Mouse (Mus musculus): ENCODE data around the gene Pirb. TPM values are rescaled to one million over a fixed set of nuclear protein-coding genes. Genes with fewer than 3 reads are reported as not detected.

The Pirb gene
- polyA plus RNA-seq, 1 experiment from 2014 or later, result 0.19 TPM

- no peak overlapping the region for H3K4me3 ChIP-seq
- peak overlapping the region; percentile 48; the same call in 1 of the 2 replicates for H3K27ac ChIP-seq
- H3K27me3 ChIP-seq (ENCODE audit: poor library complexity, severe bottlenecking), result no peaks in the 10 kb centered on the region
- WGBS, result 85% methylated on average over 10 of the region's 10 CpGs
- peaks cover 19% of the 10 kb centered on the region for H3K4me1 ChIP-seq
- peaks cover 57% of the 10 kb centered on the region for H3K36me3 ChIP-seq (replicated peaks)
- peaks cover 5% of the 10 kb centered on the region; the same call in 1 of the 2 replicates for H3K9me3 ChIP-seq
- no peak for DNase-seq (ENCODE audit: extremely low spot score, low spot score)
Measured at GRCm38 (mm10) chr7:3683908-3684550, 36.2 kb downstream of the Pirb start.

- Histone ChIP-seq H3K27me3 (ENCODE audit: poor library complexity, severe bottlenecking) (no peaks in the 10 kb centered on the region), H3K4me1 (no peaks in the 10 kb centered on the region), H3K4me3 (no peak within 1 kb of the TSS), H3K9me3 (no peaks in the 10 kb centered on the region), H3K27ac (no peak within 1 kb of the TSS), H3K36me3 (replicated peaks) (peaks cover 21% of the 10 kb centered on the region)
- DNase-seq (ENCODE audit: extremely low spot score, low spot score), result no peak
- 51% methylated on average over 9 of the region's 9 CpGs for WGBS
Measured at GRCm38 (mm10) chr7:3677342-3677741, 42.8 kb downstream of the Pirb start, which contains the start of gene Tmc4. Tmc4 (minus strand) TSS chr7:3677553.

GRCm38 (mm10) chr7:3676371-3676770 lies 43.8 kb downstream of the Pirb start:
- no peak overlapping the region for H3K4me3 ChIP-seq
- H3K4me1 ChIP-seq, result no peaks in the 10 kb centered on the region
- H3K27ac ChIP-seq, result no peak overlapping the region
- no peaks in the 10 kb centered on the region for H3K27me3 ChIP-seq (ENCODE audit: poor library complexity, severe bottlenecking)
- no peaks in the 10 kb centered on the region for H3K9me3 ChIP-seq
- peaks cover 19% of the 10 kb centered on the region for H3K36me3 ChIP-seq (replicated peaks)
- DNase-seq (ENCODE audit: extremely low spot score, low spot score), result no peak
- WGBS, result 92% methylated on average over 12 of the region's 12 CpGs

GRCm38 (mm10) chr7:3675228-3675548 lies 45.0 kb downstream of the Pirb start:
- no peaks in the 10 kb centered on the region for H3K4me1 ChIP-seq
- 83% methylated on average over 3 of the region's 3 CpGs for WGBS

GRCm38 (mm10) chr7:3674507-3675227 lies 45.5 kb downstream of the Pirb start:
- peak; percentile 78 for DNase-seq (ENCODE audit: extremely low spot score, low spot score)
- no peaks in the 10 kb centered on the region for H3K27me3 ChIP-seq (ENCODE audit: poor library complexity, severe bottlenecking)
- WGBS, result 73% methylated on average over 10 of the region's 10 CpGs
- H3K27ac ChIP-seq, result no peak overlapping the region
- H3K4me1 ChIP-seq, result no peaks in the 10 kb centered on the region
- H3K36me3 ChIP-seq (replicated peaks), result peaks cover 10% of the 10 kb centered on the region; the same call in 1 of the 2 replicates
- no peak overlapping the region for H3K4me3 ChIP-seq
- H3K9me3 ChIP-seq, result no peaks in the 10 kb centered on the region

More at GRCm38 (mm10) chr7:3675228-3675548, 45.0 kb downstream of the Pirb start:
- no peaks in the 10 kb centered on the region for H3K9me3 ChIP-seq
- no peak for DNase-seq (ENCODE audit: extremely low spot score, low spot score)
- no peak overlapping the region for H3K27ac ChIP-seq
- peaks cover 12% of the 10 kb centered on the region; the same call in 1 of the 2 replicates for H3K36me3 ChIP-seq (replicated peaks)
- no peaks in the 10 kb centered on the region for H3K27me3 ChIP-seq (ENCODE audit: poor library complexity, severe bottlenecking)
- H3K4me3 ChIP-seq, result no peak overlapping the region

- H3K27me3 ChIP-seq (ENCODE audit: poor library complexity, severe bottlenecking), result no peaks in the 10 kb centered on the region
- H3K4me3 ChIP-seq, result peak overlapping the region; percentile 22
- peaks cover 18% of the 10 kb centered on the region for H3K36me3 ChIP-seq (replicated peaks)
- H3K4me1 ChIP-seq, result peaks cover 29% of the 10 kb centered on the region
- no peaks in the 10 kb centered on the region for H3K9me3 ChIP-seq
- WGBS, result 11% methylated on average over 14 of the region's 14 CpGs
- no peak for DNase-seq (ENCODE audit: extremely low spot score, low spot score)
- H3K27ac ChIP-seq, result no peak overlapping the region; the same call in 1 of the 2 replicates
Measured at GRCm38 (mm10) chr7:3666921-3667391, 53.2 kb downstream of the Pirb start.

- H3K36me3 ChIP-seq (replicated peaks), result peaks cover 33% of the 10 kb centered on the region
- WGBS, result 6% methylated on average over 45 of the region's 45 CpGs
- H3K4me1 ChIP-seq, result peaks cover 29% of the 10 kb centered on the region
- peak within 1 kb of the TSS; percentile 75 for H3K4me3 ChIP-seq
- H3K27ac ChIP-seq, result peak within 1 kb of the TSS; percentile 90
- no peaks in the 10 kb centered on the region for H3K9me3 ChIP-seq
- DNase-seq (ENCODE audit: extremely low spot score, low spot score), result peak; percentile 94
- H3K27me3 ChIP-seq (ENCODE audit: poor library complexity, severe bottlenecking), result no peaks in the 10 kb centered on the region
Measured at GRCm38 (mm10) chr7:3665215-3666114, 54.7 kb downstream of the Pirb start, which contains the start of gene Leng1. Leng1 (minus strand) TSS chr7:3665840.

- peak overlapping the region; percentile 90 for H3K27ac ChIP-seq
- peak; percentile 32 for DNase-seq (ENCODE audit: extremely low spot score, low spot score)
- peaks cover 41% of the 10 kb centered on the region for H3K36me3 ChIP-seq (replicated peaks)
- WGBS, result 38% methylated on average over 15 of the region's 15 CpGs
- no peaks in the 10 kb centered on the region for H3K9me3 ChIP-seq
- H3K27me3 ChIP-seq (ENCODE audit: poor library complexity, severe bottlenecking), result no peaks in the 10 kb centered on the region
- peak overlapping the region; percentile 75 for H3K4me3 ChIP-seq
- H3K4me1 ChIP-seq, result peaks cover 29% of the 10 kb centered on the region
Measured at GRCm38 (mm10) chr7:3664524-3665214, 55.5 kb downstream of the Pirb start.

Other genes starting within 250 kb of the Pirb start
- gene Tarm1, start 217.8 kb downstream of the Pirb start, polyA plus RNA-seq (2016; fragmentation: Nextera tagmentation; extraction: Ambion mirVana), result not detected in 2 replicates
- gene Oscar, start 104.2 kb downstream of the Pirb start, polyA plus RNA-seq (2016; fragmentation: Nextera tagmentation; extraction: Ambion mirVana), result 0.09 TPM in 1 of 2 replicates, not detected in the other
- gene Ndufa3, start 103.0 kb downstream of the Pirb start, polyA plus RNA-seq (2016; fragmentation: Nextera tagmentation; extraction: Ambion mirVana), result 363 and 367 TPM in 2 replicates
- gene Tfpt, start 90.5 kb downstream of the Pirb start, polyA plus RNA-seq (2016; fragmentation: Nextera tagmentation; extraction: Ambion mirVana), result 29.0 and 30.8 TPM in 2 replicates
- 190 and 191 TPM in 2 replicates for gene Prpf31, start 90.4 kb downstream of the Pirb start, polyA plus RNA-seq (2016; fragmentation: Nextera tagmentation; extraction: Ambion mirVana)
- 72.9 and 76.6 TPM in 2 replicates for gene Cnot3, start 75.1 kb downstream of the Pirb start, polyA plus RNA-seq (2016; fragmentation: Nextera tagmentation; extraction: Ambion mirVana)
- 14.6 and 15.4 TPM in 2 replicates for gene Leng1, start 54.6 kb downstream of the Pirb start, polyA plus RNA-seq (2016; fragmentation: Nextera tagmentation; extraction: Ambion mirVana)
- gene Tmc4, start 42.8 kb downstream of the Pirb start, polyA plus RNA-seq (2016; fragmentation: Nextera tagmentation; extraction: Ambion mirVana), result 3.3 and 4.1 TPM in 2 replicates
- 286 and 298 TPM in 2 replicates for gene Tsen34, start 27.5 kb downstream of the Pirb start, polyA plus RNA-seq (2016; fragmentation: Nextera tagmentation; extraction: Ambion mirVana)
- 37.5 and 40.9 TPM in 2 replicates for gene Mboat7, start 26.9 kb downstream of the Pirb start, polyA plus RNA-seq (2016; fragmentation: Nextera tagmentation; extraction: Ambion mirVana)
- 1,434 and 1,436 TPM in 2 replicates for gene Rps9, start 16.4 kb downstream of the Pirb start, polyA plus RNA-seq (2016; fragmentation: Nextera tagmentation; extraction: Ambion mirVana)
- not detected in 2 replicates for gene Gm15448, start 105.3 kb upstream of the Pirb start, polyA plus RNA-seq (2016; fragmentation: Nextera tagmentation; extraction: Ambion mirVana)
- not detected in 2 replicates for gene Pira2, start 124.7 kb upstream of the Pirb start, polyA plus RNA-seq (2016; fragmentation: Nextera tagmentation; extraction: Ambion mirVana)
- gene Gm14548, start 177.7 kb upstream of the Pirb start, polyA plus RNA-seq (2016; fragmentation: Nextera tagmentation; extraction: Ambion mirVana), result not detected in 2 replicates
- not detected in 2 replicates for gene Lilra6, start 195.1 kb upstream of the Pirb start, polyA plus RNA-seq (2016; fragmentation: Nextera tagmentation; extraction: Ambion mirVana)

All from forebrain, embryonic 10.5 days (tissue).